ENCODE assay signal across 15 mouse cellular contexts in genomic region chr6:45885486-45885885, GRCm38 (mm10).
"Had no signal": no experiment of that assay in that cellular context is flagged by ENCODE, and none has a peak within 500 bp of the region (broad histone marks: within the 10 kb centered on the region; RNA-seq: fewer than 3 reads in every experiment).

No protein-coding gene starts in this region.

- DNase-seq: heart, postnatal 10 days; heart, postnatal 14 days; heart, postnatal 36 days; heart, postnatal 4 days; kidney, adult 11 months; kidney, adult 18-20 months; kidney, adult 2 months; kidney, adult 8-10 months; kidney, adult 9 months; kidney, postnatal 10 days; kidney, postnatal 14 days; kidney, postnatal 25 days; kidney, postnatal 36 days; kidney, postnatal 4 days; layer of hippocampus, adult 9-11 months had no signal
